Comparison of ENCODE assay signal across 19 mouse cellular contexts in genomic region chr1:128569992-128570648, GRCm38 (mm10). TPM values are rescaled to one million over a fixed set of nuclear protein-coding genes. Genes with fewer than 3 reads are reported as not detected.
DNase-seq lines count a peak whose midpoint lies in the region; ATAC-seq and TF ChIP-seq lines count a peak whose summit lies in the region.
"Had no signal": no experiment of that assay in that cellular context is flagged by ENCODE, and none has a peak within 500 bp of the region (broad histone marks: within the 10 kb centered on the region; RNA-seq: fewer than 3 reads in every experiment).

No protein-coding gene starts in this region.

- peak; percentile 35 for DNase-seq in liver, postnatal 0 days
- DNase-seq in liver, embryonic 11.5 days (ENCODE audit: low spot score) = no peak
- DNase-seq in thymus, postnatal 25 days = peak; percentile 39
- no peak for DNase-seq in retina, embryonic 14.5 days (ENCODE audit: low spot score)
- DNase-seq in cerebellum, adult 9-10 months = no peak
- DNase-seq: adrenal gland, postnatal 10 days; B cell, adult 2 months; cerebellum, adult 2 months had no signal

- H3K4me2 ChIP-seq in liver, postnatal 0 days (ENCODE audit: low read depth, low read length) = no peak overlapping the region; the same call in 1 of the 2 replicates
- no peak overlapping the region for H3K4me2 ChIP-seq in liver, embryonic 11.5 days
- H3K4me2 ChIP-seq: heart, embryonic 12.5 days; hindbrain, embryonic 14.5 days; limb, embryonic 13.5 days; lung, embryonic 15.5 days; neural tube, embryonic 13.5 days had no signal

- TF ChIP-seq EP300 in liver, postnatal 0 days (IDR thresholded peaks at IDR 0.05; ENCODE audit: low read depth) = no peak

- 57% methylated on average over 17 of the region's 17 CpGs for WGBS in liver, postnatal 0 days (ENCODE audit: insufficient replicate concordance)
- WGBS in liver, embryonic 11.5 days = 67% methylated on average over 17 of the region's 17 CpGs

- H3K36me3 ChIP-seq in liver, postnatal 0 days (replicated peaks; ENCODE audit: insufficient read depth, low read length) = no peaks in the 10 kb centered on the region
- no peaks in the 10 kb centered on the region for H3K36me3 ChIP-seq in liver, embryonic 11.5 days (ENCODE audit: control insufficient read depth, insufficient read depth, low read length)
- H3K36me3 ChIP-seq: heart, embryonic 12.5 days; limb, embryonic 13.5 days; lung, embryonic 15.5 days; neural tube, embryonic 13.5 days had no signal

- H3K27me3 ChIP-seq in liver, postnatal 0 days (ENCODE audit: insufficient read depth, low read length) = no peaks in the 10 kb centered on the region
- H3K27me3 ChIP-seq in liver, embryonic 11.5 days (replicated peaks; ENCODE audit: control insufficient read depth, insufficient read depth, low read length) = no peaks in the 10 kb centered on the region
- H3K27me3 ChIP-seq: limb, embryonic 13.5 days; lung, embryonic 15.5 days; neural tube, embryonic 13.5 days had no signal

- TF ChIP-seq CTCF in liver, postnatal 0 days (IDR thresholded peaks at IDR 0.05; ENCODE audit: low read depth) = no peak

- H3K4me3 ChIP-seq in liver, postnatal 0 days (ENCODE audit: low read depth, low read length) = no peak overlapping the region
- no peak overlapping the region for H3K4me3 ChIP-seq in liver, embryonic 11.5 days (ENCODE audit: low read depth, low read length)
- H3K4me3 ChIP-seq: heart, embryonic 12.5 days; limb, embryonic 13.5 days; lung, embryonic 15.5 days; neural tube, embryonic 13.5 days had no signal

- peak; percentile 45; the same call in 1 of the 2 replicates for ATAC-seq in liver, postnatal 0 days
- ATAC-seq in liver, embryonic 11.5 days (replicated peaks; ENCODE audit: low FRiP score) = no peak
- ATAC-seq in activated CD4-positive, CD25-positive, alpha-beta regulatory T cell, adult 4 months = peak; percentile 90
- ATAC-seq in megakaryocyte-erythroid progenitor cell, adult 5-6 weeks (replicated peaks; ENCODE audit: low FRiP score, low TSS enrichment, poor library complexity, severe bottlenecking) = peak; percentile 12
- no peak for ATAC-seq in frontal cortex, adult (ENCODE audit: low TSS enrichment)
- ATAC-seq: intestine, postnatal 0 days; midbrain, embryonic 16.5 days had no signal

- H3K4me1 ChIP-seq in liver, postnatal 0 days (ENCODE audit: insufficient read depth) = 0 out of 2 replicates have a peak, but pooled peaks cover 7% of the 10 kb centered on the region
- H3K4me1 ChIP-seq in liver, embryonic 11.5 days (replicated peaks; ENCODE audit: control insufficient read depth, insufficient read depth, low read length) = no peaks in the 10 kb centered on the region

- H3K9ac ChIP-seq in liver, postnatal 0 days (replicated peaks) = no peak overlapping the region
- H3K9ac ChIP-seq in liver, embryonic 11.5 days (ENCODE audit: low read depth, low read length) = no peak overlapping the region
- H3K9ac ChIP-seq: heart, embryonic 12.5 days; hindbrain, embryonic 14.5 days; limb, embryonic 13.5 days; lung, embryonic 15.5 days; neural tube, embryonic 13.5 days had no signal

- no peaks in the 10 kb centered on the region for H3K9me3 ChIP-seq in liver, postnatal 0 days (ENCODE audit: low read length)
- H3K9me3 ChIP-seq in liver, embryonic 11.5 days (ENCODE audit: control insufficient read depth, low read length) = no peaks in the 10 kb centered on the region
- H3K9me3 ChIP-seq: heart, embryonic 12.5 days; limb, embryonic 13.5 days; lung, embryonic 15.5 days; neural tube, embryonic 13.5 days had no signal

- peak overlapping the region; percentile 41; the same call in 1 of the 2 replicates for H3K27ac ChIP-seq in liver, postnatal 0 days (ENCODE audit: low read depth)
- H3K27ac ChIP-seq in liver, embryonic 11.5 days (ENCODE audit: low read depth, low read length) = no peak overlapping the region
- H3K27ac ChIP-seq: hindbrain, embryonic 14.5 days; kidney, postnatal 0 days; limb, embryonic 13.5 days; lung, embryonic 15.5 days; neural tube, embryonic 13.5 days had no signal

RNA-seq across cellular contexts. Expression of gene Cxcr4, which starts 22.0 kb away (rescaled TPM):
- polyA plus RNA-seq in liver, postnatal 0 days (2015; fragmentation: Nextera tagmentation; extraction: Ambion mirVana) = 4.3 and 5.5 TPM in 2 replicates
- 0.97 and 1.3 TPM in 2 replicates for polyA plus RNA-seq in liver, embryonic 11.5 days (2014; fragmentation: Nextera tagmentation; extraction: Ambion mirVana)
- 10 to 100 TPM in 1 of 2 experiments, 1 to 10 TPM in 1; 7.4 to 16.6 TPM for polyA plus RNA-seq in activated CD4-positive, CD25-positive, alpha-beta regulatory T cell, adult 4 months (2017; shearing (Covaris generic))
- 29.9 and 35.0 TPM in 2 replicates for total RNA-seq in megakaryocyte-erythroid progenitor cell, adult 5-6 weeks (2014; fragmentation: Nextera tagmentation)
- 22.7 and 29.0 TPM in 2 replicates for total RNA-seq in megakaryocyte-erythroid progenitor cell, adult 5-6 weeks (2017)

Comparison
In these comparisons a context has a peak if more than half of its experiments do, and no peak if none do; other contexts are left out.
1. ATAC-seq: peak in liver, postnatal 0 days (single experiment), activated CD4-positive, CD25-positive, alpha-beta regulatory T cell, adult 4 months (single experiment) and megakaryocyte-erythroid progenitor cell, adult 5-6 weeks (single experiment); none in liver, embryonic 11.5 days (single experiment) and frontal cortex, adult (single experiment).
2. DNase-seq: peak in liver, postnatal 0 days (single experiment) and thymus, postnatal 25 days (single experiment); none in liver, embryonic 11.5 days (single experiment), retina, embryonic 14.5 days (single experiment) and cerebellum, adult 9-10 months (single experiment).